Mouse (Mus musculus) 3134 (cell line): Measurements from ENCODE around the gene Slc26a5.

Experiments
- DNase-seq: peaks from one replicate; pipeline ENCODE4 v3.0.0-alpha.2; 2011; ENCODE audit warnings: low spot score; ENCODE audit not compliant: insufficient read length; ENCODE audit errors: extremely low read depth

The Slc26a5 gene

DNA sequence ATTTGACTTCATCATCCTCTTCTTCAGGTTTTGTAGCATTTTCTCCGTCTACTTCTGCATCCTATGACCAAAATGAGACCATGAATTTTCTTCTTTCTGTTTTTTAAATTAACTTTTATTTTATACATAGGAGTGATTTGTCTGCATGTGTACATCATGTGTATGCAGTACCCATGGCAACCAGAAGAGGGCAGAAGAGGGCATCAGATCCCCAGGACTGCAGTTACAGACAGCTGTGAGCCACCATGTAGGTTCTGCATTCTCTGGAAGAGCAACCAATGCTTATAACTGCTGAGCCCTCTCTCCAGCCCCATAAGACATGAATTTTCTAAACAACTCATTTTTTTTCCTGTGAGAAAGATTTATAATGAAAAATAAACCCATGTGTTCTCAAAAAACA lies 51.4 kb downstream of the Slc26a5 start:
- DNase-seq, result peak; percentile 9

- DNase-seq, result no peak
Measured at GRCm38 (mm10) chr5:21810924-21811323, 54.5 kb downstream of the Slc26a5 start.

DNA sequence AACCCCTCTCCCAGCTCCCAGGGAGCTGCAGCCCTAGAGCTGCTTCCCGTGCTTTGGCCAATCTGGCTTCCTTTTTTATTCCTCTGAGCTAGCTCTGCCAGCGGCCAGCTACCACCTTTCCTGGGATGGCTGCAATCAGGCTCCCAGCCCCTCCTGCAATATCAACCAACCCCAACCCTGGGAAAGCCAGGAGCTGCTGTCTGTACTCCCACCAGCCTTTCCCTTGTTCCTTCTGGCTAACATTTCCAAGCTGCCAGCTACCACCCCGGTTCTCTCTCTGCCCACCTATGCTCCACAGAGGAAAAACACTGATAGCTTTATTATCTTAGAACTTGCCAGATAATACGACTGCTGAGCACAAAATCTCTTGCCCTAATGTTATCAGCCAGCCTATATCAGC lies 60.6 kb downstream of the Slc26a5 start:
- DNase-seq, result no peak

DNA sequence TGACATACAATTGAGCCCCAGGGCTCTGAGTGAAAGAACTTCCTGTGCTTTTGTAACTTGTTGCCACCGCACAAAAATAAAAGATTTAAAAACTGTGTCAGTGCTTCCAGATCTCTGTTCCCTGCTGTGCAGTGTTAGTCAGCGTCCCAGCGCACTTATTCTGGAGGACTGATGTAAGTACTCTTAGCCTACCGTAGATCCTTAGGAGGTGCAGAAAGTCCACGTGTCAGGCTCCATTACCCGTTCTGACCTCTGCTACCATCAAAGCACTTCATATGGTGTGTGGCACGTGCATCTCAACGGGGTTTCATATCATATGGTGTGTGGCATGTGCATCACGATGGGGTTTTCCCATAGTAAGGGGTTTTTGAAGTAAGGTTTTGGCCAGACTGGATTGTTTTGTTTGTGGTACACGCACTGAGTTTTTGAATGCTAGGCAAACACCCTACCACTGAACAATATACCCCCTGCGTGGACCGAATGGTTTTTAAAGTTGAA lies 61.7 kb downstream of the Slc26a5 start:
- no peak for DNase-seq

- no peak for DNase-seq
Measured at GRCm38 (mm10) chr5:21802907-21803306, 62.5 kb downstream of the Slc26a5 start.

DNA sequence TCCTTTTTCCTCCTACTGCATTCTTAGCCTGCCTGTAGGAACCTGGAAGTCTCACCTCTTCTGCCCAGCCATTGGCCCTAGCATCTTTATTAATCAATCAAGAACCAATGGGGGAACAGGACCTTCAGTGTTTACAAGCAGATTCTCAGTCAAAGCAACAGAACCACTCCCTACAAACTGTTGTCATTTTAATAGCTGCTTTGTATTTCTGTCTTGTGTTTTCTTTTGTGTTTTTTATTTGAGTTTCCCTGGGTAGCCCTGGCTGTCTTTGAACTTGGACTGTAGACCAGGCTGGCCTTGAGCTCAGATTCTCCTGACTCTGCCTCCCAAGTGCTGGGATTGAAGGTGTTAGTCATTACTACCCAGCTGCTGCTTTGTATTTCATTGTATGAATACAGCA lies 73.2 kb downstream of the Slc26a5 start:
- DNase-seq, result no peak

GRCm38 (mm10) chr5:21789061-21789460 lies 76.3 kb downstream of the Slc26a5 start:
- no peak for DNase-seq

DNA sequence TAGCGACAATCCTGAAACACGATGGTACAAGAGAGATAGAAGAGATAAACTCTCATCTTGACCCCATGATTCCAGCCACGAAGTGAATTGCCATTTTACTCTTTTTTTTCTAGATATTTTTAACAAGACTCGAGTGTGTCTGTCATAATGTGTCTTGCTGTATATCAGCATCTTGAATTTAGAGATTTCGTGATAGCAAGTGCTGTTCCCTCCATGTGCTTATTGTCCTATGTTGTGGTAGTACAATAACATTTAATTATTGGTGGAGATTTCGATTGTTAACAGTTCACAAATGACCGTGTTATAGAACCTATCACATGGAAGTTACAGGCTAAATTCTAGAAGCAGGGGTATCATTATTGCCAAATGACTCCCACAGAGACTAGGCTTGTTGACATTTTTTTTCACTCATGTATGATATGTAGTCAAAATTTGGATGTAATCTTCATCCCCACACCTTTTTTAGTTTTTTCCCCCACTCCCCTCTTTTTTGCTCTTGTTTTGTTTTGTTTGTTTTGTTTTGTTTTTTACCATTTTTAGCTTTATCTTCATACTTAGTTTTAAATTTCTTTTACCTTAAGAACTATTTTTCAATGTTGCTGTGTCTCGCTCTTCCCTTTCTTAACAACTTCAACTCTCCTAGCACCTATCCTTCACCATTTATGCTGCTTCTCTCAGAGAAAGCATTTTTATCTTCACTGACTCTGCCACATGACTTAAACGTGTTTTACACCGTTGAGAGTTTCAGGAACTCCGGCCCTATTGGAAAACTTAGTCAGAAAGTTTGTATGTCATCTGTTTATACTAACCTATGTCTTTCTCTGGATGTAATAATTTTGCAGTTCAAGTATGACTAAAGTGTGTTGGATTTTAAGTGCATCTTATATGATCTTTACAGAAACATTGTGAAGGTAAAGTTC lies 78.0 kb downstream of the Slc26a5 start:
- no peak for DNase-seq

GRCm38 (mm10) chr5:21786258-21787185 lies 78.9 kb downstream of the Slc26a5 start:
- DNase-seq, result peak; percentile 91

DNA sequence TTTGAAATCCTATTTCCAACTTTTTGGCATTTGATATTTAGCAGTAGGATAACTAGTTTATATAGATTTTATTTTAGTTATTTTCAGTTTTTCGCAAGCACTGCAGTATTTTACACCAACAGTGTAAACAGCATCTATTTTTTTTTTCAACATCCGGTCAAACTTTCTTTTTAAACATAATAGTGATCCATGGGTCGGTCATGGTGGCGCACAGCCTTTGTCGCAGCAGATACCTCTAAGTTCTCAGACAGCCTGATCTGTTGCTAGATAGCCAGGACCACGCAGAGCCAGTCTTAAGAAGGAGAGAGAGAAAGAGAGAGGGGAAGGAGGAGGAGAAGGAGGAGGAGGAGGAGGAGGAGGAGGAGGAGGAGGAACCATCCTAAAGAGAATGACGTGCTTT lies 79.6 kb downstream of the Slc26a5 start:
- DNase-seq, result peak; percentile 16

GRCm38 (mm10) chr5:21785053-21785452 lies 80.4 kb downstream of the Slc26a5 start, which contains the start of the genes Dnajc2 and Psmc2:
Gene Dnajc2 (minus strand): TSS chr5:21785251.
Gene Psmc2 (plus strand): TSS chr5:21785283.
- DNase-seq, result peak; percentile 96

DNA sequence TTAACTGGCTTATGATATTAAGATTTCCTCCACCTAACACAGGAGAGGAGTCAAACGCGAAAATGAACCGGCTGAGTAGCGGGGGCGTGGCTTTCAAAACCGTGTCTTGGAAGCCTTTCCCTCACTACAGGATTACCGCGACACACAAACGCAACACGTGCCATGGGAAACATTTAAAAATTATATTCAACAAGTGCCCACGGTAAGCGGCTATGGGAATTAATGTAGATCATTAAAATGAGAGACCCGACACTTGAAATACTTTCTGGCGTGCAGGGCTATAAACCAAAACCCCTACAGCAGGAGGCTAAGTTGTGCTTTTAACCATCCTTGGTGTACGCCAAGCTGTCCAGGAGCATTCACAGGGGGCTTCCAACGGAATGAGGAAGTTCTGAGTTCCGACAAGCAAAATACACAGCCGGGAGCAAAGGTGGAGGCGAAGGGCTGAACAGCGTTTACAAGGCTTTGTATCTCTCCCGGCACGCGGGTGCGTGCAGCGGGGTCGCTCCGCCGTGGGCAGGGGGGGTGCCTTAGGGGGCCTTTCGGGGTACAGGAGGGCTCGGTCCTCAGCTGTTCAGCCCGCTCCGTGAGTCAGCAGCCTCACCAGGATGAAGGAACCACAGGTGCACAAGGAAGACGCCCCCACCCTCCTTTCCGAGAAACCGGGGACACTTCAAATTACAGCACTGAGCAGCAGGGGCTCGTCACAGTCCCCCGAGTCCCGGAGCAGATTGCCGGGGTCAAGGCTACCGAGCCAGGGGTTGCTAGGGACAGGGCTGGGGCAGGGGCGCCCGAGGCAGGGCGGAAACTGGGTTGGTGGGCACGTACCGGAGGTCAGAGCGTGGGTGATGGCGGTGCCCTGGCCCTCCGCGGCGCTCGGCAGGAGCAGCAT lies 81.0 kb downstream of the Slc26a5 start:
- DNase-seq, result no peak

DNA sequence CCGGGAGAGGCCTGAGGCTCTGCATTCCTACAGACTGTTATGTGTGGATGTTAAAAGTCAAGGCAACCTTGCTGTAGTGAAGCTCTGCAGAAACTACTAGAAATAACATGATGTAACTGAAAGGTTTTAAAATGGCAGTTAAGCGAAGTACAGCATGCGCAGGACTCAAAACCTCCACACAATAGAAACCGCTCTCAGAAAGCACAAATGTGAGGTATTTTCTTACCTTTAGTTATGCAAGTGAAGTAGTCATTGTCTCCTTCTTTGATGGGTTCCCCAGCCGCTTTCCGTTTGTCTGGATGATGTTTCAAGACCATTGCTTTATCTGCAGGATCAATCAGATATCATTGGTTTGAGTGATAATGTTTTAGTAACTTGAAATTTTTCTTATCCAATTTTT lies 88.9 kb downstream of the Slc26a5 start:
- no peak for DNase-seq

- no peak for DNase-seq
Measured at GRCm38 (mm10) chr5:21769841-21770240, 95.6 kb downstream of the Slc26a5 start.

DNA sequence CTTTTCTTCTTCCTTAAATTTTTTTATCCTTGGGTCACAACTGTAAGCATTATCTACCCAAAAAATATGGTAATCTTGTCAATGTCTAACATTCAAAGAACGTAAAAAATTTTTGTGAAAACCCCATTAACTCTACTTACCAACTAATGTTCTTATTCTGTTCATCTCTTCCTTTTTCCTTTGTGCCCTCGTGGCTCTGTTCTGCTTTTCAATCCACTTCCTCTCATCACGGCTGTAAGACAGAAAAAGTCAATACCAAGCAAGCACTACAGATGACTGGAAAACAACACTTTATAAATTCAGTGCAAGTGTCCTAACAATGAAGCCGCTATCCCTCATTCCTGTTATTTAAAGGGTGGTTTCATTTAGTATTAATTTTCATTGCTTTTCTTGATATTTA lies 96.9 kb downstream of the Slc26a5 start:
- DNase-seq, result no peak
